Mouse (Mus musculus) R1 (cell line): ENCODE measurements around the gene Trpc1.

Experiments used
- DNase-seq: peaks from one replicate; pipeline ENCODE4 v3.0.0-alpha.2; 2018; ENCODE audit warnings: low read depth, low spot score

Gene Trpc1

DNA sequence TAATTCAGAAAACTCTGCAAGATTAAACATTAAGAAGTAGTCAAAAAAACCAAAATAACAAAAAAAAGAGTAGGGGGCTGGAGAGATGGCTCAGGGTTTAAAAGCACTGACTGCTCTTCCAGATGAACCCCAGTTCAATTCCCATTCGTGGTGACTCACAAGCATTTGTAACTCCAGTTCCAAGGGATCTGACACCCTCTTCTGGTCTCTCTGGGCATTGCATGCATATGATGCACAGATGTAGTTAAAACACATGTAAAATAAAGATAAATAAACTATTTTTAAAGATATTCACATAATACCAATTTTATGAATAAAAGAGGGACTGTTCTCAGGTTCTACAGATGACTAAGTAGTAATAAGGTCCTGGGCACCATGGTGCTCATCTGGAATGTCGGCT, 52.4 kb downstream of the Trpc1 start:
- DNase-seq, result peak; percentile 70

DNA sequence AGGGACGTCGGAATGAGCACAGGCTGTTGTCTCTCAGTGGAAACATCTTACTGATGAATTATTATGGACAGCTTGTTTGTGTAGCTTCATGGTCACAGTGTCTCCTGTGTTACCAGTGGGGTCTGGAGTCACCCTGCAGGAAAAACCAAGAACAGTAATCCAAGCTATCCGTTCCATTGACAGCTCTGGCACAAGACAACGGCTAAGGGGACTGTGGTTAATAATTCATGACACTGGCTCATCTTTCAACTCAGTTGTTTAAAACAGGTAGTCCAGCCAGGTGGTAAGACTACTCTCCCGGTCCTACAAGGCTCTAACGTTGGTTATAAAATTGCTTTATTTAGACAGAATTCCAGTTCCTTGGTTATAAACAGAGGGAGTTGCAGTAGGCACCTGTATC, 53.6 kb downstream of the Trpc1 start:
- no peak for DNase-seq

DNA sequence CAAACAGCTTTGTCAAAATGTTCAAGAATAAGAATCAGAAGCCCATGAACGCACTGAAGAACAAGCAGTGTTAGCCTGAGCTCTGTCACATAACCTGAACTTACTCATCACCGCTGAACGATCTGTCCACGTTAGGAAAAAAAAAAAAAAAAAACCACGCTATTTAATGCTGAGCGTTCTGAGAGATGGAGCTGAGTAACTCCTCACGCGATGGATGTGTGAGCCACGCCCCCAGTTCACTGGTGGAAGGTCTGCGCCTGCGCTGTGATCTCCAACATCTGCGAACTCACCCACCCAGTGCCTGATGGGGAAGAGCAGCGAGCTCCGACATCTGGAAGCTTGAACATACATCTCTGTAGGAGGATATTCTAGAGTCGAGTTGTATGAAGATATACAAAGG, 55.2 kb downstream of the Trpc1 start:
- peak; percentile 80 for DNase-seq

DNA sequence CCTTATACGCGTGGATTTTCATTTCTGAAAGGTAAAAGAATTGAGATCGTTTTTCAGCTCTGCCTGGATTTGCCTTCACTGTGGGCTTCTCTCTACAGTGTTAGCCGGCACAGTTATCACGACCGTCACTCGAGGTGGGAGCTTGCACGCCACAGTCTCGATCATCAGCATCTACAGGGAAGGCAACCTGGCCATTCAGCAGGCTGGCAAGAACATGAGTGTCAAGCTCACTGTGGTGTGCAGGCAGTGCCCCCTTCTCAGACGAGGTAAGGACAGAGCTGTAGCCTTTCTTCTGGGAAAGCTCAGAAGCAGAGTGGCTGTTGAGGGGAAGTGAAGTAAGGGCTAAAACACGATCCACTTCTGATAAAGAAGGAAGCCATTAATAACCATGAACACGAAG, 55.6 kb downstream of the Trpc1 start:
- no peak for DNase-seq

DNA sequence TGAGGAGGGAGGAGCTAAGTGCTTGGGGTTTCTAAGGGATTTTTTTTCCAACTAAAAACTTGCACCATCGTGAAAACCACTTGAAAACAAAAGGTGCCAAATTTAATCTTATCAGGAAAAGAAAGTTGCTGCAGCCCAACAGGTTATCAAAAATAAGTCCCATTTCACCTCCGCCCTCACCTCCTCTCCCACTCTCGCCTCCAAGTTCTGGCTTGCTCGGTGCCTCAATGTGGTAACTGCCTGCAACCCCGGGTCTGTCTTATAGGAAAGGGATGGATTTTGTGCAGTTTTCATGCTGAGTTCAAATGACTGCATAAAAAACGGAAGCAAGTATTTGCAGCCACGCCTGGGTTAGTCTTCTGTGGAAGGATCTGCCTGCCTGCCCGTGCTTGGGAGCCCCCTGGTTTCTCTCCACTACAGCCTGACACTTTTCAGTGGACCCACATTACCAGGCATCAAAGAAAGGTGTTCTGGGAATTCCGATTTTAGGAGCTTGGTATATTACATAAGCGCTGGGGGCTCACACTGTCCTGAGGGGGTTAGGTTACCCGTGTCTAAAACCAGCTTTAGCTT, 56.6 kb downstream of the Trpc1 start:
- DNase-seq, result no peak

DNA sequence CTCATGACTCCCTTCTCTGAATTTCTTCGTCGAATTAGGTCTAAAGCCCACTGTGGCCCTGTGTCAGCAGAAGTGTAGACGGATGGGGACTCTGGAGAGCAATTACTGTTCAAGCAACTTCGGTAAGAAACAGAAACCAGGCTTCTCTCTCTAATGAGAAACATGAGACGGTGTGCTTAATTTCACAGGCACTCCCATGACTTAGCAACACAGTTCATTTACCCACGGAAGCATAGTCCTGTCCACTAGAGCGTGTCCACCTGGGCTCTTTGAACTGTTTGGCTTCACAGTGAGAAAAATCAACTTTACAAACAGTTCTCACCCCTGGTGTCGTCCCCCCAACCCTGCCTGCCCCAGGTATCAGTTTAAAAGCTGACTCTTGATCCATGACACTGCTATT, 57.4 kb downstream of the Trpc1 start:
- no peak for DNase-seq

DNA sequence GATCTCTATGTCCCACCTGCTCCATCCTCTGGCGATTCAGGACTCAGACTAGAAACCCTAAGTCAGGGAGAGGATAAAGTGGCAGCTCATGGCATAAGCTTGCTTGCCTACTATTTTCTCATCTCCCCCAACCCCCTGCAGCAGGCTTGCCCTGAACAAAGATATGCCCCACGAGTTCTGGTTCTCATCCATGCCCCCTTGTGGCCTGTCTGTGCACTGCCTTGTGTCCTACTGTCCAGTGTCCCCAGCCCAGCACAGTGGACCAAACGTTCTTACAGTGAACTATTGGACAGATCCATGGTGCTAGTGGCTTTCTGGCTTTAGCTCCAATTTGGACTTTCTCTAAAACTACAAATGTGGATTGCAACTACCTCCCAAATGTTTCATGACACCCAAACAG, 62.1 kb downstream of the Trpc1 start:
- DNase-seq, result peak; percentile 30

DNA sequence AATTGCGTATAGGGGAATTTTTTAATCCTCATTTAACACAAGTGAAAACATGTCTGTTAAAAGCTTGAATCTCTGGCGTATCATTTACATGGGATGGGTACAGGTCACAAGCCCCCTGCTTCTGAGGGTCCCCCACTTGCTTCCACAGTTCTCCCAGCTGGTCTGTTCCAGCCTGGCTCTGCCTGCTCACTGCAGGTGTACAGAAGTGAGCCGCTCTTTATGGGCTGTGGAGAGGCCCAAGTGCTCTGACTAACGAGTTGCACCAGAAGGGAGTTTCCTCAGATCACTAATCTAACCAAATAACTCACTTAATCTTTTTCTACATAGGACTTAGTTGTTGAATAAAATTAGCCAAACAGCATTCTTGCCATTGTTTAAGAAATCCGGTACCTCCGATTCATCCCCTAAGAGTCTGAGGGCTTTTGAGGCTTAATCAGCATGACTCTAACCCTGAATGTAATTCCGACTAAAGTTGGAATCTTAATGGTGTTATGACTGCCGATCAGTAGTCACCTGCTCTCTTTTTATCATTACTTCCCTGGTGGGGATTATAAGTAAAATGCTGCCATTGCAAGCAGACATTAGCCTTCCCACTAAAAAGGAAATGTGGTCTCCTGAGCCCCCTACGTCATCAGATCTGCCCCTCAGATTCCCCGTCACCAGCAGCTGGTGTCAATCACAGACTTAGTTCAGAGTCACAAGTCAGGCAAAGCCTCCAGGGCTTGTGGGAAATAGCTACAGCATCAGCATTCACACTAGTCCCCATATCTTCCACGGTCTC, 64.3 kb downstream of the Trpc1 start:
- peak; percentile 73 for DNase-seq

DNA sequence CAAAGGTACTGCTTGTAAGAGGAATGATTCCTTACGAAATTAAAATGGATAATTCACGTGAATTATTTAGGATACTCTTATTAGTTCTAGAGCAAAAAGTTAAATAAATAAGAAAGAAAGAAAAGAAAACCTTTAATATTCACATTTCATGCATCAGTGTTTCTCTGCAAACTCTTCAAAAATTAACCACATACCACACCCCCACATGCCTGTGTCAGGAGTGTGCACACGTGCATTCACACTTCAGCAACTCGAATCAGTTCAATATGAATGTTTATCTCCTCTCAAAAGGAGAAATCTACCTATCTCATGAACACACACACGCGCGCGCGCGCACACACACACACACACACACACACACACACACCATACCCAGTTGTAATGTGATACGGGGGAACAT, 69.5 kb downstream of the Trpc1 start:
- no peak for DNase-seq

DNA sequence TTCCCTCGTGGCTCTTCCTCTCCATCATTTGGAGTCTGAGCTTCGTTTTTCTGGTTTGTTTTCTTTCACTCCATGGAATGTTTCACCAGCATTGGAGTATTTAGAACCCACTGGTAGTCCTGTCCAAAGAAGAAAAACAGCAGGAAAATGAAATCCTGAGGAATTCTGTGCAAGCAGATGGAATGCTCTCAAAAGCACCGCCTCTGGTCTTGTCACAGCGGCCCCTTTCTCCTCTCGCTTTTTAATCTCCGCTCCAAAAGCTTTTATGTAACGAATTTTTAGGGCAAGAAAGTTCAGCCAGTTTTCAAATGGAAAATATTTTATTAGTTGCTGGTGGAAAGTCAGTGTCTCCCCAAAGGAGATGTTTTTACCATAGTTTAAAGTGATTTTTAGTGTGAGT, 70.2 kb downstream of the Trpc1 start:
- DNase-seq, result no peak

DNA sequence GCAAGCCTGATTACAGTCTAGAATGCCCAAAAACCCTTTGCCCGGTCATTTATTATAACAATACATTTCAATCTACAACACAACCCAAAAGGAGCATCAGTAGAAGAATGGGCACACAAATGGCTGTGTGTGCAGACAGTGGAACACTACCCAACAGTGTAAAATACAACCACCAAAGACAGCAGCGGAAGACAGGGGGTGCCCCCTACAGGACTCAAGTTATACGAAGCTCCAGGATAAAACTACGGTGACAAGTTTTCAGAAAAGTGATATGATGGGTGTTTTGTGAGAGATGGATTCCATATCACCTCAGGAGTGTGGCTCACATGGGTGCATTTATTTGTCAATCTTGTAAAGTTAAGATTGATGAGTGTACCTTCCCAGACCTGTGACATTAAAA, 74.2 kb downstream of the Trpc1 start:
- DNase-seq, result no peak

DNA sequence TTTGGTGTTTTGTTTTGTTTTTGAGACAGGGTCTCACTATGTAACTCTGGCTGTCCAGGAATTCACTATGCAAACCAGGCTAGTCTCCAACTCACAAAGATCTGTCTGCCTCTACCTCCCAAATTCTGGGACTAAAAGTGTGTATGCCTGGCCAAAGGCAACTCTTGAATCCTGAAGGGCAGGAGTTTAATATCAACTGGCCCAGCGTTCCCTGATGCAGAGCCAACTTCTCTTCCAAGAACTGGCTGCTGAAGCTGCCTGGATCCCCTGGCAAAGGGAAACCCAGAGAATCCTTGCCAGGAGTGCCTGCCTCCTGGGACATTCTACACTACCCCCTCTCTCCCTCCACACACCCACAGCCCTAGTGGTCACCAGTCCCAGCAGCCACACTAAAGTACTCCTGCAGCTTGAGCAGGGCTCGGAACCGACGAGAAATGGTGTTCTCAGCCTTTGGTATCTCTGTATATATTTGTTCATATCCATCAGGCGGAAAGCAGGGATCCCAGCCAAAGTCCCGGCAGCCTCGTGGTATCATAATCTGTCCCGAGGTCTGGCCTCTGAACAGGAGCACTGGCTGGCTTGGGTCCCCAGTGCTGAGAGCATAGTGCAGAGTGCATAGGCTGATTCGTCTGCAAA, 75.0 kb downstream of the Trpc1 start:
- DNase-seq, result no peak

DNA sequence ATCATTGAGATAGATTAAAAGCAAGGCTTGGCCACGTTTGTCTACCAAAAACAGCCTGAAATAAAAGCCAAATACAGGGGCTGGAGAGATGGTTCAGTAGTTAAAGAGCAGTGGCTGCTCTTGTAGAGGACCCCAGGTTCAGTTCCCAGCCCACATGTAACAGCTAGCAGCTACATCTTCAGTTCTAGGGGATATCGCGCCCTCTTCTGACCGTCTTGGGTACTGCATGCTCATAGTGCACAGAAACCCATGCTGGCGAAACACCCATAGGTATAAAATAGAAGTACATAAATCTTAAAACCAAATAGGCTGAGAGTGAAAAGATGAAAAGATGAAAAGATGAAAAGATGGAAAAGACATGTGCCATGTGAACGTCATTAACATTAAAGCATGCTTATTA, 77.4 kb downstream of the Trpc1 start:
- peak; percentile 72 for DNase-seq

DNA sequence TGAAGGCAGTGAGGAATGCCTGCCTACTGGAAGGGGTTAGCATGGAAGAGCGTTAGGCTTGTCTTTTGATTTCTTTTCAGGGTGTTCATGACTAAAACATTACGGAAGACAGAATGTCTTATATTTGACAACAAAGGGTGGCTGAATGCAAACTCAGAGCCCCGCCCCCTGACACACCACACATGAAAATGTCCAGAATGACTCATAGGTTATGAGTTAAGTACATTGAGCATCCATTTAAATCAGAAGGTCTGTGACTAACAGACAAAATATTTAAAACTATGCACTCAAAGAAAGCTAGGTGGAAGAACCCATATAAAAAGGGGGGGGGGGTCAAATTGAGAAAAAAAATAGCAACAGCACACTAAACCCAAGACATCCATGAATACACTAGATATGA, 77.8 kb downstream of the Trpc1 start:
- DNase-seq, result no peak

DNA sequence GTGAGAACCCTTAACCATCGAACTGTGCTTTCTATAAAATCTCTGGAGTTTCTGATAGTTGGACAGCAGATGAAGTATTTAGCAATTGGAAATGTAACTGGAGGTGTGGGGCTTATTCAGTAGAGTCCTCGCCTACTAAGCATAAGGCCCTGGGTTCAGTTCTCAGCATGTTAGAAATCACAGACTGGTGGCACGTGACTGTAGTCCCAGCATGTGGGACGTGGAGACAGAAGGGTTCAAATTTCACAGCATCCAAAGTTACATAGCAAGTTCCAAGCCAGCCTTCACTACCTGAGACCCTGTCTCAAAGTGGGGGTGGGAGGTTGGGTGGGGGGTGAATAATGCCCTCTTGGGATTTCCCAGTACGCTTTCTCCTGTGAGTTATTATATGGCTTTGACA, 81.9 kb downstream of the Trpc1 start:
- DNase-seq, result peak; percentile 27

DNA sequence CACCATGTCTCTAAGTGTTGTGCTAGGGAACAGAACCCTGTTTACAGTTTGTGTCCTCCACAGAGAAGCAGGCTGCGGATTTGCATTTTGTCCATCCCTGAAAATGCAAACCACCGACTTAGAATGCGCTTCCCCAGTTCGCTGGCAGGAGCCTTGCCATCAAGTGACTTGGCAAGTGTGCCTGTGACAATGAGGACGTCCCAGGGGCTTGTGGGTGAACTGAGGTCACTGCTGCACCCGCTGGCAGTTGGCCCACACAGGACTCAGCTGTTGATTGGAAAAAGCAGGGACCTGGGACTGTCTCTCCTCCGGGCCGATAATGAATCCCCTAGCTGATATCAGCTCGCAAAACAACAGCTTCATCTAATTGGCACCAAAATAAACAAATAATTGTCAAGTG, 82.3 kb downstream of the Trpc1 start:
- DNase-seq, result no peak

DNA sequence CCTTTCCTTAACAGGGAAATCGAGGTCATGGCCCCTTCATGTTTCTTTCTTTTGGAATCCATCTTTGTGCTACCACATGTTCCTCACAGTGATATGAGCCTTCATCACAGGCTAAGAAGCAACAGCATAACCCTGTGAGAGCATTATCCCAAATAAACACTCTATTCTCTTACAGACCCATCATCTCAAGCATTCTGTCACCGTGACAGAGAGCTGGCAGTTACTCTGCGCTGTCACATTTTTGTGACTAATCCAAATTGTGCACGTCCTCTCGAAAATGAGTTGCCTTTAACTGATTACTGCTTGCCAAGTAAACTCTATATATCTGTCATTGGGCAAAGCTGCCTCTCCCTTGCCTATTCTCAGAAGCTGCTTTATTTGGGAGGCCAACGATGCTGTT, 84.3 kb downstream of the Trpc1 start:
- DNase-seq, result no peak

DNA sequence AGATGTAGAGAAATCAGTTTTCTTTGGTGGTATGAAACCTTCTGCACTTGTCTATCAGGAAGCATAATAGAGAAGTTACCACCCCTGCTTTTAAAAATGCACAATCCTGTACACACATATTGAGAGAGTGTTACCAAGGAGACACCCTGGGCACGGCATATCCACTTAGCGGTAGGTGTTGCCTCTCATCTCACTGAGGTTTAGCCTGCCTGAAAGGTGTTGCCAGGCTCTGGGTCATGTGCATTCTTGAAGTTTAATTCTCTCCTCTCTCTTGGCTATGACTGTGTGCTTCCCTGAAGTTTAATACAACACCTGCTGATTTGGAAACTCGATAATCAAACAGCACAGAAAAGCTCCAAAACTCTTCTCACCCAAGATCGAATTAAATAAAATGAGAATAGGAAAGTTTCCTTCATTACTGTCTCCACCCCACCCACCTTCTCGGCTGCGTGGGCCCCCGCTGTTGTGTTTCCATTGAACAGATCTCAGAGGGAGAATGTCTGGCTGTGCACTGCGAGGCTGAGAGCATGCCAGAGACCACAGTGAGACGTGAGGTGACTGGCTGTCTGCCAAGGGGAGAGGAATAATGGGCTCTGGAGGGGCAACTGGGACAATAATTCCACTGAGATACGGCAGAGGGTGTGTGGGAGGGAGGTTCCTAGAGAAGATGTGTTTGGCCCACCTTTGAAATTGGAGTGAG, 85.7 kb downstream of the Trpc1 start:
- DNase-seq, result no peak

DNA sequence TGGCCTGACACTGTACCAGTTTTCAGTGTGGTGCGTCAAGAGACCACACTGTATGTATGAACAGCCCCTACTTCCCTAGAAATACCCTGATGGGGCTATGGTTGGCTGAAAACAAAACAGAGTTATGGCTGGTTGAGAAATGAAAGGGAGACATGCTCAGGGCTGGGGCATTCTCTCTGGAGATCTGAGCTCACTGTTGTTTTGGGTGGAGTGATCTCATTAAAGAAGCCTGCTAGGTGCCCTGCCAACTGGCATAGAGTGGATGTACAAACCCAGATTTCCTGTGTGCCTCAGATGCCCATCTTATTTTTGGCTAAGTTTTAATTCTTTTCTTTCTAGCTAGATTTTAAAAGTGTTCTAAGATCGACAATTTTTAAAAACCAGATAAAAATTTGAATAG, 92.2 kb downstream of the Trpc1 start:
- DNase-seq, result no peak
